Mouse (Mus musculus) neural tube, embryonic 15.5 days (tissue): ENCODE results near the gene Hoxb5. TPM values are rescaled to one million over a fixed set of nuclear protein-coding genes. Genes with fewer than 3 reads are reported as not detected.

Experiments used
- ATAC-seq: fragments of 200-750 bp; cut with Nextera tagmentation; 2 replicates; pipeline ENCODE4 v1.8.0; 2017; ENCODE audit warnings: mild to moderate bottlenecking, moderate TSS enrichment, moderate library complexity; ENCODE audit not compliant: low FRiP score
- H3K27ac ChIP-seq: fragments of 300-500 bp; sonication (generic); replicated peaks from 2 replicates; pipeline ENCODE4 v1.5.1; 2015; ENCODE audit warnings: mild to moderate bottlenecking, inconsistent platforms
- H3K27me3 ChIP-seq: fragments of 300-500 bp; sonication (generic); replicated peaks from 2 replicates; pipeline ENCODE4 v1.6.1; 2015; ENCODE audit warnings: inconsistent platforms
- H3K36me3 ChIP-seq: fragments of 300-500 bp; sonication (generic); 2 replicates; pipeline ENCODE4 v1.6.1; 2015; ENCODE audit warnings: inconsistent platforms
- H3K4me1 ChIP-seq: fragments of 300-500 bp; sonication (generic); 2 replicates; pipeline ENCODE4 v1.6.1; 2015; ENCODE audit warnings: inconsistent platforms
- H3K4me2 ChIP-seq: fragments of 300-500 bp; sonication (generic); 2 replicates; pipeline ENCODE4 v1.6.1; 2015; ENCODE audit warnings: inconsistent platforms, mild to moderate bottlenecking, moderate library complexity
- H3K4me3 ChIP-seq: fragments of 300-500 bp; sonication (generic); replicated peaks from 2 replicates; pipeline ENCODE4 v1.5.1; 2015; ENCODE audit warnings: mild to moderate bottlenecking, inconsistent platforms
- H3K9ac ChIP-seq: fragments of 300-500 bp; sonication (generic); replicated peaks from 2 replicates; pipeline ENCODE4 v1.6.1; 2015; ENCODE audit warnings: mild to moderate bottlenecking, inconsistent platforms
- H3K9me3 ChIP-seq: fragments of 300-500 bp; sonication (generic); replicated peaks from 2 replicates; pipeline ENCODE4 v1.6.1; 2016; ENCODE audit warnings: inconsistent platforms
- WGBS: fragments of 180-500 bp; shearing (Covaris S2); methylation state at CpG from one replicate; pipeline ENCODE4 v1.1.7; 2015; ENCODE audit warnings: mixed read lengths; 5-methylcytosine and 5-hydroxymethylcytosine counted together
- polyA plus RNA-seq: library from polyadenylated mRNA; unstranded; fragments of >200 nt; fragmentation: Nextera tagmentation; extraction: Ambion mirVana; gene quantifications from 2 replicates; pipeline ENCODE4 v1.2.1, GENCODE M21; 2015

Hoxb5 gene
- polyA plus RNA-seq, 1 experiment from 2014 or later: 106 TPM

GRCm38 (mm10) chr11:96348141-96348928 is 45.2 kb downstream of the Hoxb5 start:
- Histone ChIP-seq H3K27me3 (no peaks in the 10 kb centered on the region), H3K36me3 (no peaks in the 10 kb centered on the region), H3K9me3 (no peaks in the 10 kb centered on the region), H3K4me1 (peaks cover 79% of the 10 kb centered on the region), H3K9ac (peak overlapping the region; percentile 26; the same call in 1 of the 2 replicates), H3K4me2 (peak overlapping the region; percentile 64), H3K27ac (peak overlapping the region; percentile 99), H3K4me3 (0 out of 2 replicates have a peak overlapping the region, but pooled peaks have one; percentile 6)
- WGBS: 7% methylated on average over 21 of the region's 21 CpGs
- no peak for ATAC-seq

DNA sequence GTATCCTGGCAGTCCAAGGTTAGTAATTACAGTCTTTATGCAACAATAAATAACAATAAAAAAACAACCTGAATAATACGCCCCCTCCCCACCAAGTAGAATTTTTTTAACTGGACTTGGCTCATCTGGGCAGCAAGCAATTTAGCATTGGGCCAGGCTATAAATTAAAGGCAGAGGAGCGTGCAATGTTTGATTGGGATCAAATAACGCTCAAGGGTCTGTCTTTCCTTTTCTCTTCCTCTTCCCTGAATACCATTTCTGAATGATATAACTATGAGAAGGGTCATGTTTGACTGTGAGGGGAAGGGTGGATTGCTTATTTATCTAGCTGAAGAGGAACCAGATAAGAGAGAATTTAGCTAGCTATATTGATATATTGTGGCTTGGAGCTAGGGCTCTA is 45.9 kb downstream of the Hoxb5 start:
- H3K27ac ChIP-seq: peak overlapping the region; percentile 99
- 0 out of 2 replicates have a peak overlapping the region, but pooled peaks have one; percentile 6 for H3K4me3 ChIP-seq
- no peaks in the 10 kb centered on the region for H3K9me3 ChIP-seq
- H3K27me3 ChIP-seq: no peaks in the 10 kb centered on the region
- H3K36me3 ChIP-seq: no peaks in the 10 kb centered on the region
- H3K9ac ChIP-seq: peak overlapping the region; percentile 29
- peaks cover 72% of the 10 kb centered on the region for H3K4me1 ChIP-seq
- peak overlapping the region; percentile 64 for H3K4me2 ChIP-seq
- ATAC-seq: no peak
- WGBS: 7% methylated on average over 3 of the region's 3 CpGs

GRCm38 (mm10) chr11:96349491-96350340 is 46.6 kb downstream of the Hoxb5 start:
- WGBS: 5% methylated on average over 14 of the region's 14 CpGs
- Histone ChIP-seq H3K36me3 (no peaks in the 10 kb centered on the region), H3K4me3 (0 out of 2 replicates have a peak overlapping the region, but pooled peaks have one; percentile 3), H3K4me1 (peaks cover 65% of the 10 kb centered on the region), H3K27me3 (no peaks in the 10 kb centered on the region), H3K9ac (peak overlapping the region; percentile 29), H3K9me3 (no peaks in the 10 kb centered on the region), H3K4me2 (peak overlapping the region; percentile 64), H3K27ac (peak overlapping the region; percentile 99)
- no peak for ATAC-seq

DNA sequence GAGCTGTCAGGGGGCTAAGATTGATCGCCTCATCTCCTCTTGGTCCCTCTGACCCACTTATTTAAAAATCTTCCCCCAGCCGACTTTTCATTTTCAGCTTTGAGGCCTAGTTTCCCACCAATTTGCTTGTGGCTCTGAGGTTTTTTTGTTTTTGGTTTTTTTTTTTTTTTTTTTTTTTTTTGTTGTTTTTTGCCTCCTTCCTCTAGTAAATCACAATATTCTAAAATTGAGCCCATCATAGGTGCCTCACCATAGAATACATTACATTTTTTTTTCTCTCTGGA is 47.1 kb downstream of the Hoxb5 start, which contains the start of gene Hoxb2:
TSS of gene Hoxb2 (plus strand) at position 185 of the 284 bp plus-strand sequence.
- peak within 1 kb of the TSS; percentile 99 for H3K27ac ChIP-seq
- no peak for ATAC-seq
- H3K36me3 ChIP-seq: no peaks in the 10 kb centered on the region
- H3K4me2 ChIP-seq: peak within 1 kb of the TSS; percentile 64
- H3K27me3 ChIP-seq: no peaks in the 10 kb centered on the region
- H3K9me3 ChIP-seq: no peaks in the 10 kb centered on the region
- 3% methylated on average over 2 of the region's 2 CpGs for WGBS
- peak within 1 kb of the TSS; percentile 64 for H3K4me3 ChIP-seq
- peaks cover 64% of the 10 kb centered on the region for H3K4me1 ChIP-seq
- peak within 1 kb of the TSS; percentile 84 for H3K9ac ChIP-seq

DNA sequence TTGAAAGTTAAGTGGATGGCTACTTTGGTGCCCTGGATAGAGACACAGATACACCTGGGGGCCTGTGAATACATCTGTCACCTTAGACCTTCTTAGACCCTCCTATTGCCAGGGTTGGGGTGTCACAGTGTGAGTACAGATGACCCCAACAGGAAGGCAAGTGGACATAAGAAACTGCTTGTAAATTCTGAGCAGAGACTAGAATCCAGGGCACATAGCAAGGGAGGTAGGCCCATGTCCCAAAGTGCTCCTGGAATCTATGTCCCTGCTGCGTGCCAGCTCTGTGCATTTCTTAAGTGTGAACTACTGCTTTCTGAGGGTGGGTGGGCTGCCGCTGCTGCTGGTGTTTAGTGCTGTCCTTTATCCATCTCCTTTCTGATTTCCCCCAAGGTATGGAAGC is 47.7 kb downstream of the Hoxb5 start:
- ATAC-seq: no peak
- Histone ChIP-seq H3K27ac (peak overlapping the region; percentile 99), H3K4me1 (peaks cover 60% of the 10 kb centered on the region), H3K9me3 (no peaks in the 10 kb centered on the region), H3K36me3 (no peaks in the 10 kb centered on the region), H3K9ac (peak overlapping the region; percentile 84), H3K27me3 (no peaks in the 10 kb centered on the region), H3K4me2 (peak overlapping the region; percentile 64), H3K4me3 (peak overlapping the region; percentile 64)
- WGBS: 6% methylated on average over 2 of the region's 2 CpGs

DNA sequence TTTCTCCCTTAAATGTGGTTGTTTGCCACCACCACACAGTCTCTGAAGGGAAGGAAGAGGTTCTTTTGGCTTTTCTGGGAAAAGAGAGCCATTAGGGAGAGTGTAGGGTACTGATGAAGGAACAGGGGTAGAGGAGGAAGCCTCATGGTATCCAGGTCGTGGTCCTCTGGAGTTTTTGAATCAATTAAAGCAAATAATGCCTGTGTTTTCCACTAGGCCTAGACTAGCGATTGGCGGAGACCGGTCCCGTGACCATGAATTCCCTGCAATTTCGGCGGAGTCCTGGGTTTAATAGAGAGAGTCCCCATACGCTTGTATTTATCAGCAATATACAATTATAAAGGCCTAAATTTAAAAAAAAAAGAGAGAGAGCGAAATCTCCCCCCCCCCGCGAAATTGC is 48.2 kb downstream of the Hoxb5 start:
- peaks cover 60% of the 10 kb centered on the region for H3K4me1 ChIP-seq
- ATAC-seq: peak; percentile 36; the same call in 1 of the 2 replicates
- 4% methylated on average over 11 of the region's 11 CpGs for WGBS
- H3K4me2 ChIP-seq: peak overlapping the region; percentile 64
- H3K36me3 ChIP-seq: no peaks in the 10 kb centered on the region
- H3K9ac ChIP-seq: peak overlapping the region; percentile 84
- H3K9me3 ChIP-seq: no peaks in the 10 kb centered on the region
- peak overlapping the region; percentile 64 for H3K4me3 ChIP-seq
- no peaks in the 10 kb centered on the region for H3K27me3 ChIP-seq
- H3K27ac ChIP-seq: peak overlapping the region; percentile 99

DNA sequence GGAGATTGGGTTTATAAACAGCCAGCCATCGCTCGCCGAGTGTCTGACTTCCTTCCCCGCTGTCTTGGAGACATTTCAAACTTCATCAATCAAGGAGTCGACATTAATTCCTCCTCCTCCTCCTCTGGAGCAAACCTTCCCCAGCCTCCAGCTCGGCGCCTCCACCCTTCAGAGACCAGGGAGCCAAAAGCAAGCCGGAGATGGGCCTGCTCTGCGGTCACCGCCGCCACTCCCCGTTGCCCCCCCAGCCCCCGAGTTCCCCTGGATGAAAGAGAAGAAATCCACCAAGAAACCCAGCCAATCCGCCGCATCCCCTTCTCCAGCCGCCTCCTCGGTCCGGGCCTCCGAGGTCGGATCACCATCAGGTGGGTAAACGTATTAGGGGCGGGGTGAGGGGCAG is 48.7 kb downstream of the Hoxb5 start:
- H3K4me1 ChIP-seq: peaks cover 58% of the 10 kb centered on the region
- H3K36me3 ChIP-seq: no peaks in the 10 kb centered on the region
- no peaks in the 10 kb centered on the region for H3K27me3 ChIP-seq
- peak overlapping the region; percentile 99 for H3K27ac ChIP-seq
- H3K9me3 ChIP-seq: no peaks in the 10 kb centered on the region
- WGBS: under 1% methylated on average over 22 of the region's 22 CpGs
- peak; percentile 70 for ATAC-seq
- peak overlapping the region; percentile 64 for H3K4me3 ChIP-seq
- H3K4me2 ChIP-seq: peak overlapping the region; percentile 64
- H3K9ac ChIP-seq: peak overlapping the region; percentile 84

DNA sequence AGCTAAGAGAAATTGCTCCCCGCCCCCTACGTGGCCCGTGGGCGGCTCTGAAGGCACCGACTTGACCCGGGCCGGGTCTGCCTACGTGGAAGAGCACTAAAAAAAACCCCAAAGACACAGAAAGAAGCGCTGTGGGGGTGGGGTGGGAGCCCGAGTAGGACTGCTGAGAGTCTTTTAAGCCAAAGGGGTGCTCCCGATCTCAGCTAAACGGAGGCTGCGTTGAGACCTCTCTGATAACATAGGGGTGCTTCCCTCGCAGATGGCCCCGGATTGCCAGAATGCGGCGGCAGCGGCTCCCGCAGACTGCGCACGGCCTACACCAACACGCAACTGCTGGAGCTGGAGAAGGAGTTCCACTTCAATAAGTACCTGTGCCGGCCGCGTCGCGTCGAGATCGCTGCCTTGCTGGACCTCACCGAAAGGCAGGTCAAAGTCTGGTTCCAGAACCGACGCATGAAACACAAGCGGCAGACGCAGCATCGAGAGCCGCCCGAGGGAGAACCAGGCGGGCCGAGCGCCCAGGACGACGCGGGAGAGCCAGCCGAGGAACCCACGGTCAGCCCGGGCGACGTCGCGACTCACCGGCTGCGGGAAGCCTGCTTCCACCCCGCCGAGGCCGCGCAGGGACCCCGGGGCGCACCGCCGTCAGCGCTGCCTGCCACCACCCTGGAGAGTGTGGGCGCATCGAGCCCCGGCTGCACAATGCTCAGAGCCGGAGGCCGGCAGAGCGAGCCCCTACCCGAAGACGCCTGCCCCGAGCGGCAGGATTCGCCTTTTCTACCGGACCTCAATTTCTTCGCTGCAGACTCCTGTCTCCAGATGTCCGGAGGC is 49.8 kb downstream of the Hoxb5 start:
- Histone ChIP-seq H3K9me3 (no peaks in the 10 kb centered on the region), H3K27ac (peak overlapping the region; percentile 99), H3K27me3 (no peaks in the 10 kb centered on the region), H3K4me2 (peak overlapping the region; percentile 64), H3K4me1 (peaks cover 51% of the 10 kb centered on the region), H3K36me3 (no peaks in the 10 kb centered on the region), H3K4me3 (peak overlapping the region; percentile 64), H3K9ac (peak overlapping the region; percentile 84)
- 0 out of 2 replicates have a peak, but pooled peaks have one; percentile 1 for ATAC-seq
- under 1% methylated on average over 75 of the region's 75 CpGs for WGBS

DNA sequence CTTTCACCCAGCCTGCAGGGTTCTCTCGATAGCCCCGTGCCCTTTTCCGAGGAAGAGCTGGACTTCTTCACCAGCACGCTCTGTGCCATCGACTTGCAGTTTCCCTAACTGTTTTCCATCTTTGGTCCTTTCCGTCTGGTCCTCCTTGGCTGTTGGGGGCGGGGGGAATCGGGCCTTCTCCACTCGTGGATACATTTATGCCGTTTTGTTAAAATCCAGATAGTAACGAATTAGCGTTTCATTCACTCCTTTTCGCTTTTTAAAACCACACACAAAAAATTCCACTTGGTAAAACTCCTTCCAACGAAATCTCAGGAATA is 50.3 kb downstream of the Hoxb5 start:
- H3K4me2 ChIP-seq: peak overlapping the region; percentile 64
- peak overlapping the region; percentile 99 for H3K27ac ChIP-seq
- H3K9me3 ChIP-seq: no peaks in the 10 kb centered on the region
- H3K9ac ChIP-seq: peak overlapping the region; percentile 84
- no peaks in the 10 kb centered on the region for H3K36me3 ChIP-seq
- no peak for ATAC-seq
- H3K4me3 ChIP-seq: peak overlapping the region; percentile 64
- H3K27me3 ChIP-seq: no peaks in the 10 kb centered on the region
- WGBS: under 1% methylated on average over 14 of the region's 14 CpGs
- peaks cover 46% of the 10 kb centered on the region for H3K4me1 ChIP-seq

GRCm38 (mm10) chr11:96353939-96354338 is 50.8 kb downstream of the Hoxb5 start:
- Histone ChIP-seq H3K4me3 (peak overlapping the region; percentile 64), H3K27me3 (no peaks in the 10 kb centered on the region), H3K9me3 (no peaks in the 10 kb centered on the region), H3K9ac (peak overlapping the region; percentile 83), H3K36me3 (no peaks in the 10 kb centered on the region), H3K4me2 (peak overlapping the region; percentile 64), H3K27ac (peak overlapping the region; percentile 99), H3K4me1 (peaks cover 41% of the 10 kb centered on the region)
- no peak for ATAC-seq
- WGBS: 3% methylated on average over 8 of the region's 8 CpGs

- H3K4me3 ChIP-seq: peak overlapping the region; percentile 64
- peaks cover 37% of the 10 kb centered on the region for H3K4me1 ChIP-seq
- H3K36me3 ChIP-seq: no peaks in the 10 kb centered on the region
- no peaks in the 10 kb centered on the region for H3K27me3 ChIP-seq
- H3K4me2 ChIP-seq: peak overlapping the region; percentile 64
- ATAC-seq: no peak
- H3K27ac ChIP-seq: peak overlapping the region; percentile 99
- no peaks in the 10 kb centered on the region for H3K9me3 ChIP-seq
- under 1% methylated on average over 25 of the region's 25 CpGs for WGBS
- H3K9ac ChIP-seq: peak overlapping the region; percentile 83
Observed at GRCm38 (mm10) chr11:96354376-96354775, 51.2 kb downstream of the Hoxb5 start.
